Mouse (Mus musculus) retina, postnatal 1 day (tissue): ENCODE measurements around the gene Gm20388.

ENCODE experiments used
- DNase-seq: peaks from one replicate; pipeline ENCODE4 v3.0.0-alpha.2; 2012

Gm20388 gene

GRCm38 (mm10) chr8:119916237-119916892 is 5.7 kb downstream of the Gm20388 start:
- no peak for DNase-seq

GRCm38 (mm10) chr8:119917415-119917814 is 6.8 kb downstream of the Gm20388 start:
- no peak for DNase-seq

- no peak for DNase-seq
Observed at GRCm38 (mm10) chr8:119918155-119918567, 7.5 kb downstream of the Gm20388 start.

- no peak for DNase-seq
Observed at GRCm38 (mm10) chr8:119923259-119923658, 12.6 kb downstream of the Gm20388 start.

GRCm38 (mm10) chr8:119925428-119925827 is 14.8 kb downstream of the Gm20388 start:
- DNase-seq = no peak

GRCm38 (mm10) chr8:119926474-119926873 is 15.8 kb downstream of the Gm20388 start:
- no peak for DNase-seq

GRCm38 (mm10) chr8:119927422-119928092 is 16.9 kb downstream of the Gm20388 start:
- peak; percentile 82 for DNase-seq

- DNase-seq = no peak
Observed at GRCm38 (mm10) chr8:119931317-119931716, 20.7 kb downstream of the Gm20388 start.

- no peak for DNase-seq
Observed at GRCm38 (mm10) chr8:119933681-119934080, 23.0 kb downstream of the Gm20388 start.

- DNase-seq = no peak
Observed at GRCm38 (mm10) chr8:119935541-119935940, 24.9 kb downstream of the Gm20388 start.

GRCm38 (mm10) chr8:119938481-119938880 is 27.8 kb downstream of the Gm20388 start:
- no peak for DNase-seq

GRCm38 (mm10) chr8:119939336-119939735 is 28.7 kb downstream of the Gm20388 start:
- DNase-seq = no peak

- no peak for DNase-seq
Observed at GRCm38 (mm10) chr8:119941471-119941870, 30.8 kb downstream of the Gm20388 start.

GRCm38 (mm10) chr8:119943616-119944015 is 33.0 kb downstream of the Gm20388 start:
- no peak for DNase-seq

- peak; percentile 78 for DNase-seq
Observed at GRCm38 (mm10) chr8:119944096-119944811, 33.6 kb downstream of the Gm20388 start.

GRCm38 (mm10) chr8:119946326-119946865 is 35.8 kb downstream of the Gm20388 start:
- no peak for DNase-seq

- no peak for DNase-seq
Observed at GRCm38 (mm10) chr8:119947653-119948052, 37.0 kb downstream of the Gm20388 start.

GRCm38 (mm10) chr8:119948340-119948739 is 37.7 kb downstream of the Gm20388 start:
- no peak for DNase-seq

GRCm38 (mm10) chr8:119952282-119952681 is 41.6 kb downstream of the Gm20388 start:
- DNase-seq = no peak

GRCm38 (mm10) chr8:119952747-119953146 is 42.1 kb downstream of the Gm20388 start:
- DNase-seq = no peak

GRCm38 (mm10) chr8:119955333-119955732 is 44.7 kb downstream of the Gm20388 start:
- DNase-seq = no peak

GRCm38 (mm10) chr8:119958076-119958475 is 47.4 kb downstream of the Gm20388 start:
- DNase-seq = no peak

- no peak for DNase-seq
Observed at GRCm38 (mm10) chr8:119960531-119961104, 50.0 kb downstream of the Gm20388 start.
